Mouse (Mus musculus): Measurements from ENCODE around the gene Plcxd2.

DNA sequence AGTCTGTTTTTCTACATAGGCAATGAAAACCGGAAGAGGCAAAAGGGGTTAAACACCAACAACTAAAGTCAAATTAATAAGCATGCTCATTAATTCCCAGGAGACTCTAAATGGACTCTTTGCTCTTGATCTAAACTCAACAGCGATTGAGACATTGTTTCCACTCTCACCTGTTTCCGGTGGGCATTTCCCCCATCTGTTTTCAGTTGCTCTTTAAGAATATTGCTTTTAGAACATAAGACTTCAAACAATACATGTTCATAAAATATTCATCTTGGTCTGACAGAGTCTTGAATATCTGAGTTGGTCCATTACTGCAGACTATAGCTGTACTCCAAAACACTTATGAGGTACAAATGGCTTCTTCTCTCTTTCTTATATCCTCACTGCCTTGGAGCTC, 9.0 kb downstream of the Plcxd2 start:
- TF ChIP-seq CTCF (IDR thresholded peaks at IDR 0.05; ENCODE audit: borderline replicate concordance, extremely low read depth, insufficient read depth, insufficient read length) (no peak), POLR2A (IDR thresholded peaks at IDR 0.05; ENCODE audit: borderline replicate concordance, extremely low read depth, insufficient read depth, insufficient read length, poor library complexity, severe bottlenecking) (no peak)

Data from brain, embryonic 14.5 days (tissue).